Mouse (Mus musculus): ENCODE results near the gene Atp2b4.

Atp2b4 gene

DNA sequence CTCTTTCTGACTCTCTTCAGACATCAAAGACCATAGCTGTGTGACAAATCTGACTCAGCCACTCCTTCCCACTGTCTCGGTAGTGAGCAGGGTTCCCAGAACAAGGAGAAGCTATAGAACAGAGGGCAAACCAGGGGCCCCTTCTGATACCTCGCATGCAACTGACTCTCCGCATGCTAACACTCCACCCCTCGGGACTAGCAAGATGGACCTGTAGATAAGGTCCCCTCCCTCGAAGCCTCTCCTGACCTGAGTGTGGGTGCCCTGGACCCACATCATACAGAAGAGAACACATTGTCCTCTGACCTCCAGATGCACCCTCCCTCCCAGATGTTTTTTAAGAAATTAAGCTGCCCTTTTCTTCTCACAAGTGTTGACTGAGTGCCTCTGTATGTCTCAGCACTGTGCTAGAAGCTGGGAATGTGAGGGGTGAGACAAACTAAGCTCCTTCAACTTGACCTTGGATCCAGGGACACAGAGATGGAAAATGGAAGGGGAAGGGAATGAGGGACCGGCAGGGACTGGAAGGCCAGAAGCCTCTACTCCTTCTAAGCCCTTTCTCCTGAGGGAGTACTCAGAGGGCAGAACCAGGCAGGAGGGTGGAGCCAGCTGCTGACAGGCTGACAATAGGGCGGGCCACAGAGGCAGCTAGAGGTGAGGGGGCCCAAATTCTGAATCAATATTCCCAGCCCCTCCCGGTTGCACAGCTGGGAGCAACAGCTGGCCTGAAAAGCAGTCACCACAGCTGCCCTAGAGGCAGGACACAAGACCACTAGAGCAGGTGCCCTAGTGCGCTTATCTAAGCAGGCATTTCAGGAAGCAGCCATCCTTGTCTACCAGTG, 2.6 kb downstream of the Atp2b4 start:
- no peak for DNase-seq (ENCODE audit: low read depth, low spot score)

DNA sequence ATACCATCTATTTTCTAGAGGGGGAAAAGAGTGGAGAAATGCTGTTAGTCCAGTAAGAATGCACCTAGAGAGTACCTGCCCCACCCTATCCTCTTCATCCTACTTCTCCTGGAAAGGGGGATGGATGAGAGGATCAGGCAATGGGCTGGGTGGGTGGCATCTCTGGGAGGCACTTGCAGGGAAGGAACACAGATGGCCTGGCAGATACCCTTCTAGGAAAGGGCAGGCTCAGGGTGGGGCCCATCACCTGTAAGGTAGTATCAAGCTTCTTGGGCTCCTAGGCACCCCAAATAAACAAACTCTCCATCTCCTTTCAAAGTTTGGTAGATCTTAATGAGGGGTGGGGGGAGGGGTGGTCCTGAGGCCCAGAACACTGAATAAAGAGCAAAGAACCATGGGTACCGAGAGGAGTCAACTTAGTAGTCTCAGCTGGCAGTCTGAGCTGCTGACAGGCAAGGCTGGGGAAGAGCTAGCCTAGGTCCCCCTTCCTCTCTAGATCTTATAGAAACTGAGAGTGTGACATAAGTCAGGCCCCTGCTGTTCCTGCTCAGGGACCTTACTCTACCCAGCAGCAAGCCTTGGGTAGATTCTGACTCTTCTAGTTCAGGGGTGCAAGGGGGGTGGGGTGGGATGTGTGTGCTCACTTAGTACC, 3.4 kb downstream of the Atp2b4 start:
- no peak for DNase-seq (ENCODE audit: low read depth, low spot score)

DNA sequence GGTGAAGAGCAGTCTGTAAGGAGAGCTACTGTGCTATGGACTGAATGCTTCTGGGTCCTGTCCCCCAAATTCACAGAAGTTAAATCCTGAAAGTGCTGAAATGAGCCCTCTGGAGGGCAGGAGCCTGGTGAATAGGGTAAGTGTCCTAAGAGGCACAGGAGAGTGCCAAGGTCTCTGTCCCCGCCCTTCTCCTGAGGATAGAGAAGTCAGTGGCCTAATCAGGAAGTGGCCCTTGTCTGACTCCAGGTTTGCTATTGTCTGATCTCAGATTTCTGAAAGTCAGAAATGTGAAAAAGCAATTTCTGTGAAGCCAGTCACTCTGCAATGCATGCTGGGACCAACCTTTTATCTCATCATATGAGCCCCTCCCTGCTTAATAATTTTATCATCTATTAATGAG, 7.2 kb downstream of the Atp2b4 start:
- no peak for DNase-seq (ENCODE audit: low read depth, low spot score)

DNA sequence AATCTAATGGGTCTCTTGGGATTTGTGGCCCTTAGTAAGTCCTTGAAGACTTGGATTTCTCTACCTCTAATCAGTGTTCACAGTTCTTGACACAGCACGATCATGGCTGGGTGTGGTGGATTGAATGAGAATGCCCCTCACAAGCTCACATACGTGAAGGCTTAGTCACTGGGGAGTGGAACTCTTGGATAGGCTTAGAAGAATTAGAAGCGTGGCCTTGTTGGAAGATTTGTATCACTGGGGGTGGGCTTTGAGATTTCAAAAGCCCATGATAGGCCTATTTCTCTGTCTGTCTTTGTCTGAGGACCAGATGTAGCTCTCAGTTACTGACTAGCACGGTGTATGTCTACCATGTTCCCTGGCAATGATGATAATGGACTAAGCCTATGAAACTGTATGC, 10.8 kb downstream of the Atp2b4 start:
- no peak for DNase-seq (ENCODE audit: low read depth, low spot score)

DNA sequence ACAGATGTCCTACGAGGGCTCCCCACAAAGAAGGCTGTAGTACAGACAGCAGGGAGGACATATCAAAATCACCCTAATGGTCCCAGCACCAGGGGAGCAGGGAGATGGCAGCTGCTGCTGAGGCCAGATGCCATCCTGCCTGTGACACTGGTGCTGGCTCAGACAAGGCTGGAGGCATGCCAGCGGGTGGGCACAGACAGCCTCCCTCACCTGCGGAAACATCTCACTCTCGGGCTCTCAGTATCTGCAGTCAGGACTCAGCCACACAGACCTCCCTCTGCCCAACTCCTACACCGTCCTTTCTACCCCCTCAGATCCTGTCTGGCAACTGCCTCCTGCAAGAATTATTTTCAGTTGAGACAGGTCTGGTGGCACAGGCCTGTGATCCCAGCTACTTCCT, 12.0 kb downstream of the Atp2b4 start:
- DNase-seq (ENCODE audit: low read depth, low spot score), result no peak

DNA sequence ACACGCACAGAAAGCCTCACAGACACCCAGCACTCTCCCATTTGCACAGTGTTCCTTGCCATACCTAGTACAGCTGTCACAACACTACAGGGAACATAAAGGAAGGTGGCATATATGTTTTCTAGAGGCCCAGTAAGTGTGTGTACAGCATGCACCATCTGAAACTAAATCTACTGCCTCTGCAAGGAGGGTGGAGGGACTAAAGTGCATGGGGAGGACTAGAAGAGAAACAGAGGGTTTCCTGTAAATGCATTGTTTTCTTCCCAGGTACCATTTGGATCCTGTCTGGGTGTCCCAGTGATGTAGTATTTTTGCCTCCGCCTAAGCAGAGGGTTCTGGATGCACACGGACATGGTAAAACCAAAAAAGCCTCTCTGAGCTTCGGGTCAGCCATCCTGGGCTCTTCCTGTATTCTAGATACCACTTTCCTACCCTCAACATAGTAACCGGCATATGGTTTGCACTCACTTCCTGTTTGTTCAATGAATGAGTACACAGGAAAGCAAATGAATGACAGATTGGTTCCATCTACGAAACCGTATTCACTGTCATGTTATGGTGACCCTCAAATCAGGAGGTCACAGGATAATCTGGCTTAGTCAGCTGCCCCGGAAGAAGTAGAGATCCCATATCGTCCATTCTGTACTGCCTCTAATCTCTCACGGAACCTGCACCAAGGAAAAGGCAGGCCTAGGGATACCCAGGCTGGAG, 13.2 kb downstream of the Atp2b4 start:
- DNase-seq (ENCODE audit: low read depth, low spot score), result no peak

DNA sequence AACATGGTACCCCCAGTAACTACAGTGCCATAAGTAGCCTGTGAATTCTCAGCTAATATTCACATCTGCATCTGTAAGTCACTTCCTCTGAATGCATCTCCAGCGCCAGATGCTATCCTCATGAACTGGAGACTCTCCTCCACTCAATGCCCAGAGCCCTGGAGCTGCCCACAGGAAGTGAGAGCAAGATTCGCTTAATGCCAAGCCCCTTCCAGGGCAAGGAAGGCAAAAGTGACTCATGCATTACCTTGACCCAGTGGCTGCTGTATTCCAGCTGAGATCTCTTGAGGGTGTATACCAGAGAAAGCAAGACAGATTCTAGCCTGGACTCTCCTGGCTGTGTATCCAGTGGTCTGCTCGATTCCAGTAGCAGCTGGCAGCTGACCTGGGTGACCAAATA, 16.2 kb downstream of the Atp2b4 start:
- no peak for DNase-seq (ENCODE audit: low read depth, low spot score)

DNA sequence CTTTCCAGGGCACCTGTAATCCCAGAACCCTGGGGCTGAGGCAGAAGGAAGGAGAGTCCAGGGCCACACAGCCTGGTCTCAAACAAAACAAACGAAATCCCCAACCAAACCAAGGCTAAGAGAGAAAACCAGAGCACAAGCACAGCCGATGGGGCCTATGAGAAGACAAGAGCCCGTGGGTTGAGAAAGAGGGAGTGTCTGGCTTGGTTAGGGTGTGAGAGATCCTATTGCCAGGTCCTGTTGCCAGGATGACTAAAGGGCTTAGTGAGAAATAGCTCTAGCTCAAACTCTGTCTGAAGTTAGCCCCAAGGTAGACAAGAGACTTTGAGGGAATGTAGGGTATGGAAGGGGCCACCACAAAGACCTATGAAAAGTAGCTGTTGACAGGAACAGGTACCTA, 19.3 kb downstream of the Atp2b4 start:
- no peak for DNase-seq (ENCODE audit: low read depth, low spot score)

DNA sequence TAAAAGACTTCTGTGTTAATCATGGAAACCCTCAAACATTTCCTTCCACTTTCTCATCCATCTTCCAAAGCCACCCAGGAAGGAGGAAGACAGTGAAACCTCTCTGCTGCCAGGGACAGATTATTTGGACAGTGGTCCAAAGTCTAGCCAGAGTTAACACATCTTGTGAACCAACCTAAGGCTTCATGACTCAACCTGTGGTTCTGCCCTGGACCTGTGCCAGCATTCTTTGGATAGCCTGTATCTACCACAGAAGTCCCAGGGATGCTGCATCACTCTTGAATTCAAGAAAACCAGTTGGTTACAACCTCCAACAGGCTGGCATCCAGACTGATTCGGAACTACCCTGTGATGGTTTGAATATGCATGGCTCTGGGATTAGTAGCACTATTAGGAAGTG, 21.8 kb downstream of the Atp2b4 start:
- DNase-seq (ENCODE audit: low read depth, low spot score), result no peak

DNA sequence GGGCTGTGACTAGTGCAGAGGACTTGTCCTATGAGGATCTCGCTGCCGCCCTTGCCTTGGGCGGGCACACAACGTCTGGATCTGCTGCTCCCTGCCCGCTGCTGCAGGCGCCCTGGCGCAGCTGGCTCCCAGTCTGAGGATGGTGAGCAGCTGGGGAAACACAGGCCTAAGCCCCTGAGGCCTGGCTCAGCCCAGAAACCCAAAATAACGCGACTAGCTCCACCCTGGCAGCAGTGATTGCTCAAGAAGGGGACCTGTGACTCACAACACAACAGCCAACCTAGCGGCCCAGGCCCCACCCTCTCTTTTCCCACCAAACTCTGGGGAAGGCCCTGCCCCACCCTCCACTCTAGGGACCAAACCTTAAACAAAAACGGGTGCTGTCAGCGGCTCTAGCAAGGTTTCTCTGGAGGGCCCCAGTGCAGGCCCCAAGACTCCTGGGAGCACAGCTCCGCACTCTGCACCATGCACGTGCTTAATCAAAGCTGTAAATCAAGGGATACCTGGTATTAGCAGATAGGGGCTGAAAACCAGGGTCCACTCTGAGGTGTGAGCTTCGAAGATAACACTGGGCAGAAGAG, 23.1 kb downstream of the Atp2b4 start:
- DNase-seq (ENCODE audit: low read depth, low spot score), result no peak

DNA sequence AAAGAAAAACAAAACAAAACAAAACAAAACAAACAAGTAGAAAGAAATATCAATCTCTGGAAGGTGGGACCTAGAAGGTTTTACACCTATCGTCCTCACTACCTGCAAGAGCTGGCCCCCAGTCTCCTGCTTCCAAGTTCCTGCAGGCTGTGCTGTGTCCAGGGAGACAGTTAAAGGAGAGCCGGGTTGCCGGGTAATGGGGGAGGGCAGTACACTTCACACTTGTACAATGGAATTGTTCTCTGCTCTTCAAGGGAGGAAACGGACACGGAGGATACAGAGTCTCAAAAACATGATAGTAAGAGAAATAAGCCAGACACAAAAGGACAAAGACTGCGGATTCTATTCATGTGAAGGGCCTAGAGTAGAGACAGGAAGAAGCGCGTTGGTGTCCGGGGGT, 28.3 kb downstream of the Atp2b4 start:
- no peak for DNase-seq (ENCODE audit: low read depth, low spot score)

DNA sequence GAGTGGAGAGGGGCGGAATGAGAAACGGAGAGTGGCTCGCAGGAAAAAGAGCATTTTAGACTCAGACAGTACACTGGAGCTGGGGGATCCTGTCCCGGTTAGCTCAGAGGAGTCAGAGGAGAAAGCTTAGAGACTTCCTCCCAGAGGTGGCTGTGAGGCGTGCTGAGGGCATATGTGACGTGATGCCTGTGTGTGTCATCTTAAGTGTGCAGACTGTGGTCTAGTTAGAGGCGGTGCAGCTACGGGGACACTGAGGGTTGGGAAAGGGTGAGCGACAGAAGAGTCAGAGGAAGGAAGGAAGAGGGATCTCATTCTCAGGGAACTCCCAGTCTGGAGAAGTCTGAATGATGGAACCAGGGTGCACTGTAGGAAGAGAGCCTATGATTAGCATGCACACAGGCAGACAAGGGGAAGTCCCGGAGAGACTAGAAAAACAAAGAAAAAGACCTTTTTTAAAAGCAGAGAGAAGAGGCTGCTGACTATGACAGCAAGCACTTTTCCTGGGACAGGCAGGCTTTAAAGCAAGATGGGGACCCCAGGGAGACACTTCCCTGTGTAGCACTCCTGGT, 28.9 kb downstream of the Atp2b4 start:
- DNase-seq (ENCODE audit: low read depth, low spot score), result no peak

DNA sequence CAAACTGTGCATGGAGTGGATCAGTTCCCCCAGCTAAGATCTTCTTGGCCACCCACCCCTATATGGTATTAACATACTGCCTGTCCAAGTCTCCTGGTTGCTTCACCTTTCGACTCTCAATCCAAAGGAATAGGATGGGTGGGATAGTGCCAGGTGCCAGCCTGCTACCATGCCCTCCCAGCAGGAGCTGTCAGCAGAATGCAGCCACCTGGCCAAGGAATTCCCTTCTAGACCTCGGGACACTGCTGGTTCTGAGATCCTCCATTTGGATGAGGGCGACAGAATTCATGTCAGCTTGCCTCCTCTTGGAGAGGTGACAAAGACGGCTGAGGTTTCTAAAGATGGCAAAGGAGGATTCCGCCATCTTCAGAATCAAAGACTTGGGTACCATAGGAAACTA, 32.8 kb downstream of the Atp2b4 start:
- no peak for DNase-seq (ENCODE audit: low read depth, low spot score)

DNA sequence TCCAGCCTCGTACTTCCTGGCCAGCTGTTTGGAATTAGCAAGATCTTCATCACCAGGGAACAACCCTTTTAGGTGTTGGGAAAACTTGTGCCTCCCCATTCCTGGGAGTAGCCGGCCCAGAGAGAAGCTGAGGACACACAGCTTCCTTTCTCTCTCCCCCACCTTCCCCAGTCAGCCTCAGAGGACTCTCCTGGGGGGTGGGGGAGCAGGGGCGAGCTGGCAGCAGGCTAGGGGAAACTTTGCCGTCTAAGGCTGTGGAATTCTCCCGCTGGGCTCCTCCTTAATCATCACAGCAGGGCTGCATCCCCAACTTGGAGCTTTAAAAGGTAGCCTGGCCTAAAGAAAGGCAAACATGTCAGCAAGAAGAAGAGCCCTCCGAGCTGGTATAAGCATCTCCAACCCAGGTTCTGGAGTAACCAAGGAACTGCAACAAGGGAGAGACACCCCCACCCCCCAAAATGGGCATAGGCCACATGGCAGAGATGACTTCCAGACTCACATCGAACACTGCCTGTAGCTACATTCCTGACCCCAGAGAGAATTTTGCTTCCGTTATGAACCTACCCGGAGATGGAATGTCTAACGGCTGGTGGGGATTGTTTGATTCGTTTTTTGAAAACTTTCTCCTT, 33.8 kb downstream of the Atp2b4 start:
- DNase-seq (ENCODE audit: low read depth, low spot score), result no peak

DNA sequence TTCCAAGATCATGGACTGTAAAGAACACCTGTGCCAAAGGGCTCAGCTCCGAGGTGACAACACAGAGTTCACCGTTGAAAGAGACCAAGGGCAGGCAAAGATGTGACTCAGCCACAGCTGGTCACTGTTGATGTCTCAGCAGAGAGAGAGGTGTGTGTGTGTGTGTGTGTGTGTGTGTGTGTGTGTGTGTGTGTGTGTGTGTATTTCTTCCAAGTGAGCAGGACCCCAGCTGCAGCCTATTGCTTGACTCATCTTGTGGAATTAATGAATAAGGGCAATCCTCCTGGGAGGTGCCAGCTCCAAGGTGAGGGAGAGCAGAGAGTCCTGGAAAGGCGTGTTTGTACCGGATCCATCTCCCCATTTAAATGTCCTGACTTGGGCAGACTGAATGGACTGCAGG, 35.5 kb downstream of the Atp2b4 start:
- no peak for DNase-seq (ENCODE audit: low read depth, low spot score)

DNA sequence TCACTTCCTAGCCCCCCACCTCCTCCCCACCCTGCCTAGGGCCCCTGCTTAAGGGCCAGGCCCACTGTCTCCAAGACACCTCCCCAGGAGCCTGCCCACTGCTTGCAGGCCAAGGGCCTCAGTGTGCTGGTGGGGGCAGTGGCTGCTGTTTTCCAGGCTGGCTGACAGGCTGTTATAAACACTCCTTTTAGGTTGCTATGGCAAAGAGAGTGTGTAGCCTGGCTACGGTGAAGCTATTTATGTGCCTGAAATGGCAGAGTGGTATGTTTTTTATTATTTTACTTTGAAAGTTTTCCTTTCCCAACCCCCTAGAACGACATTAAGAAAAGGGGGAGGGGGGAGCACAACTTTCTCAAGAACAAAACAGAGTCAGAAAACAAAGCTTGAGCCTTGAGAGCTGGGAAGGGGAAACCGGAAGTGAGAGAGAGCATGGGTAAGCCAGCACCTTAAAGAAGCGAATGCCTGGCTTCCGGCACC, 37.9 kb downstream of the Atp2b4 start:
- no peak for DNase-seq (ENCODE audit: low read depth, low spot score)

DNA sequence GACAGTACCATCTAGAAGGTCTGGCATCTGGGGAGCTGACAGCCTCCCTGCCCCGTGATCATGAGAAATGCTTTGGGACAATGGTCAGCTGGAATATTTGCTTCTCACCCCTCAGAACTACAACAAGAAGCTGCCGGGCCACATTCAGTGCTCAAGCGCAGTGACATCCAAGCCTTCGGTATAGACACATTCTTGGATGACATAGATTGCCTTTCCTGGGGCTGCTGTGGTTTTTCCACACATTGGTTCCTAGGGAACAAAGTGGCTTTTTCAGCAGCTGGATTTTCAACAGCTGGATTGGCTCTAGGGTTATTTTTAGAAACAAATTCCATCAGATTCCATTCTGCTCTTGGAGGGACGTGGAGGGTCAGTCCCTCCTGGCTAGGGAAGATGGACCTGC, 39.6 kb downstream of the Atp2b4 start:
- no peak for DNase-seq (ENCODE audit: low read depth, low spot score)

DNA sequence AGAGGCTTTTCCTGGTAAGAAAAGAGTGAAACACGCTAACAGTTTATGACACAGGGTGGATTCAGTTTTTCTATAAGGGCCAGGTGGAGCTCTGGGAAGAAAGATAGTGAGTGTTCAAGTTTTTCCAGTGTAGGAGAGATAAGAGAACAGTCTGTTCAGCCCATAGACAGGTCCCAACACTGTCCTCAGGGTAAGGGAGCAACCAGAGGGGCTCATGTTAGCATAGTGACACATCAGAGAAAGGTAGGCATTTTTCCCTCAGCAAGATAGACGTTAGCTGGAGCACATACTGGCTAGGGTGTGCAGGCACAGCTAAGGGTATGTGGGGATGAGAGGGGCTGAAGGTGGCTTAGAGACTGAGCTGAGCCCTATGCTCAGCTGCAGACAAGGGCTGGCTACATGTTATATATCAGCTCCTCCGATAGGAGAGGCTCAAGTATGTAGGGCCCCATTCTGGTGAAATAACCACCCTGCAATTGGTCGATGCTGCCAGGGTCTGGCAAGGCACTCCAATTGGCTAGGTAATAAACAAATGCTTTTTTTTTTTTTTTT, 46.4 kb downstream of the Atp2b4 start:
- DNase-seq (ENCODE audit: low read depth, low spot score), result no peak

DNA sequence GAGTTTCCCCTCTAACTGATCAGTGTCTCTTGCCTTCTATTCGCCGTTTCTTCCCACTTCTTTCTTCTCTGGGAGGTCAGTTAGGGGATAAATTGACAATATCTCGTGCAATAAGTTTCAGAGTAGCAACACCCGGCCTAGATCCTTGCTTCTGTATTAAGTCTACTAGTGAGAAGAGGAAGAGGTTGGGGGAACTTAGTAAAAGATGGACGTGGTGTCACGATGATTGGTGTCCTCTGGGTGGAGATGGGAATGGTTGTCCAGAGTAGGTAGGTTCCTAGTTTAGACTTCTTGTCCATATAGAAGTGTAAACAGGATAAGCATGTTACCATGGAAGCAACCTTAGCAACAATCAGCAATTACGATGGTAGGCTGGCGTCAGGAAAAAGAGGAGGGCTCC, 47.5 kb downstream of the Atp2b4 start:
- DNase-seq (ENCODE audit: low read depth, low spot score), result no peak

DNA sequence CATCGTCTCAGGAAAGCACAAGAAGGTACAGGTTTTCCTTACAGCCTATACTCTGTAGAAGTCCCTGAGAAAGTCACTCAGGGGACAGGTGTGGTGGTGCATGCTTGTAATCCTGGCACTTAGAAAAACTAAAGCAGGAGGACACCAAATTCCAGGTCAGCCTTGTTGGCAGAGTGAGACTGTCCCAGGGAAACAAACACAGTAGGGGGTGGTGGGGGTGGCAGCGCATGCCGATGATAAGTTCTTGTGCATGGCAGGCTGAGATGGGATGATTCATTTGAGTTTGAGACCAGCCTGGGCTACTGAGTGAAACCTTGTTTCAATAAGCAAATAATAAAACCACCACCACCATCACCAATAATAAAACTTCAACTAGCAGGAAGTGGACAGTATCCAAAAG, 49.2 kb downstream of the Atp2b4 start:
- no peak for DNase-seq (ENCODE audit: low read depth, low spot score)

DNA sequence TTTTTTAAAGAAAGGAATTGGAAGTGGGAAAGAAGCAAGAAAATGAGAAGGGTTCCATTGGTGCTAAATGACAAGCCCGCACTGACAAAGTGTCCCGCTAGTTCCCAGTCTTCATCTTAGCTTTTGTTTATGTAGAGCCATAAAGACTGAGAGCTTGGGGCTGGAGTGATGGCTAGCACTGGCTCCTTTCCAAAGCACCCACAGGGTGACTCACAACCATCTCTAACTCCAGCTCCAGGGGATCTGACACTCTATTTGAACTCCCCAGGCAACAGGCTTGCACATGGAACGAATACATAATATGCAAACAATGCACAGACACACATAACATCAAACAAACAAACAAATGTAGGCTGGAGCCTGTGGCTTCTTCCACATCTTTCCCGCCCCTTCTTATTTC, 50.9 kb downstream of the Atp2b4 start:
- no peak for DNase-seq (ENCODE audit: low read depth, low spot score)

All from brain, embryonic 18.5 days (tissue).